Mouse (Mus musculus) forebrain, embryonic 16.5 days (tissue): ENCODE results near the gene Akr1cl. TPM values are rescaled to one million over a fixed set of nuclear protein-coding genes. Genes with fewer than 3 reads are reported as not detected.

Experiments
- polyA plus RNA-seq: library from polyadenylated mRNA; unstranded; fragments of >200 nt; fragmentation: Nextera tagmentation; extraction: Ambion mirVana; gene quantifications from 2 replicates; pipeline ENCODE4 v1.2.1, GENCODE M21; 2015

The Akr1cl gene
- polyA plus RNA-seq, 1 experiment from 2014 or later: not detected

Other genes with a start within 250 kb of the Akr1cl start
- 9.2 and 10.9 TPM in 2 replicates for gene Plekhm3, start 75.9 kb downstream of the Akr1cl start, polyA plus RNA-seq
- not detected in 2 replicates for gene Cryge, start 18.4 kb upstream of the Akr1cl start, polyA plus RNA-seq
- gene Crygd, start 30.7 kb upstream of the Akr1cl start, polyA plus RNA-seq: not detected in 2 replicates
- gene Crygc, start 40.9 kb upstream of the Akr1cl start, polyA plus RNA-seq: not detected in 2 replicates
- not detected in 2 replicates for gene Crygb, start 49.5 kb upstream of the Akr1cl start, polyA plus RNA-seq
- gene Cryga, start 70.6 kb upstream of the Akr1cl start, polyA plus RNA-seq: not detected in 2 replicates
- gene Gm28845, start 86.8 kb upstream of the Akr1cl start, polyA plus RNA-seq: not detected in 2 replicates
- 1.5 and 2.9 TPM in 2 replicates for gene D630023F18Rik, start 90.5 kb upstream of the Akr1cl start, polyA plus RNA-seq
- 496 and 516 TPM in 2 replicates for gene Idh1, start 153.7 kb upstream of the Akr1cl start, polyA plus RNA-seq
- 12.2 and 16.5 TPM in 2 replicates for gene Pikfyve, start 153.9 kb upstream of the Akr1cl start, polyA plus RNA-seq
- gene Pth2r, start 249.3 kb upstream of the Akr1cl start, polyA plus RNA-seq: 1.8 and 2.0 TPM in 2 replicates